Mouse (Mus musculus): ENCODE measurements around the gene Myo1b.

The Myo1b gene

DNA sequence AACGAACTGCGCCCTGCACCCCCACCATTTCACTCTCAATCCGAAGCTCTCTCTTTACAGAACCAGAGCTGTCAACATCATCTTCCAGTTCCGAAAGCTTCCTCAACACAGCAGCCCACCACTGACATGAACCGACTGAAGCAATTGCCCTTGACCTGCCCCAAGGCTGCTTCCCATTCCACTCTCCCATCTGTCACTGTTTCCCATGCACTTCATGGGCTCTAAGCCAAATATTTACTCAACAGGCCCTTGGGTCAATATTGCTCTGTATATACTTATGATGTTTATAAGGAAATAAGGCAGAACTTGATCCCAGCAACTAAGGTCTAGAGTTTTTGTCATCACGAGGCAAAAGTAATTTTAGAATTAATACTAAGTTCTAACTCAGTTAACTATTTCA, 133.8 kb downstream of the Myo1b start:
- no peak for DNase-seq

DNA sequence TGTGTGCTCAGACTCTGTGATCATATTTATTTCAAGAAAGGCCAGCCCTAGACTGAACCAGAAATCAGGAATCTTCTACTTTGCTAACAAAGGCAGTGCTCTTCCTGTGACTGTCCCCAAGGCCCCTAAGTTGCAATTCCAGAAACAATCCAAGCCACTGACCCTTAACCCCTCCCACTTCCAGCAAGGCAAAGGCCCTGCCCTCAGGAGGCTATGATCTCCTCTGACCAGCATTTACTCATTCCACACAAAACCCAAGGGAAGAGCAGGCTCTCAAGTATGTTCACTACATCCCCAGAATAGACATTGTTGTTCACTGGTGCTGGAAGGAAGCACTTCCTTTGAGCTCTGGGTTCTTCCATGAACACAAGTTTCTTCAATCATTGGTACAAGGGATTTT, 135.5 kb downstream of the Myo1b start:
- peak; percentile 98 for DNase-seq

GRCm38 (mm10) chr1:51778241-51778640, 137.6 kb downstream of the Myo1b start:
- peak; percentile 92 for DNase-seq

GRCm38 (mm10) chr1:51770504-51770871, 145.4 kb downstream of the Myo1b start:
- peak; percentile 39 for DNase-seq

DNA sequence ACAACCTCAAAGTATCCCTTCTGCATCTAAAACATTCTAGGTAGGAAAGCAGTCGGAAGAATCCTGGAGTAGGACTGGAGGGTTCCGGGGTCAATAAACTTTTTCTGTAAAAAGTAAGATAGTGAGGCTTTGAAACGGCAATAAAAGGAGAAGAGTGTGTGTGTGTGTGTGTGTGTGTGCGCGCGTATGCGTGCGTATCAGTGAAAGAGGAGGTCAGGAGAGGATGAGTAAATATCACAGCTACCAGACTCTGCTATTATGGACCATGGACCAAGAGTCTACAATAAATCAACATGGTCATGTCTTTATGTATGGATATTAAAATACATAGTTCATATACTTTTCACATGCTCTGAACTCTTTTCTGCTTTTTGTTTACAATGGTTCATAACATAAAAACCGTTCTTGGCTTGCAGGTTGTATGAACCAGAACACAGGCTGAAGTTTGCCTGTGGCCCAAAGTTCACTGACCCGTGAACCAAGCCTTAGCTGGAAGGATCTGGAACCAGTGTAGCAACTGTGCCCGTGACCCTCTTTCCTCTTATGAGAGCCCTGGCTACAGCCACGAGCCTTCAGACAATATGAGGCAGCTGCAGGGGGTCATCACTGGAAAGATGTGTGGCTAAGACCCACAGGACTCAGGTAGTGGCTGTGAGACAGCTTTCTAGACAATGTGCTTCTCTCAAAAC, 145.9 kb downstream of the Myo1b start:
- peak; percentile 65 for DNase-seq

DNA sequence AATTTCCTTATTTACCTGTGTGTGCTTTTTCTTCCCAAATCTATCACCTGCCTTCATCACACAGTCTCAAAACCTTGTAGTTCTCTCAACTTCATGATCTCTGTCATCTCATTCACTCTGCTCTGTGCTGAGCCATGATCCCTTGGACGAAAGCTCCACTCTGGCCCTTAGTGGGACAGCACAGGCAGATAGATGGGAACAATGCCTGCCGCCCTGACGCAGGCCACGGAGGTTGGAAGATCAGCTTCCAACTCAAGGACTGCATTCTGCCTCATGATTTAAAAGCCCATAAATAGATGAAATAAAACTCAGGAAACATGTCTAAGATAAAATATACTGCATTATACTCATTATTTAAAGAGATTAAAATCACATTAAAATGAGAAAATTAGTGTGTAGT, 149.6 kb downstream of the Myo1b start:
- peak; percentile 45 for DNase-seq

- peak; percentile 24 for DNase-seq
Measured at GRCm38 (mm10) chr1:51765156-51765555, 150.7 kb downstream of the Myo1b start.

DNA sequence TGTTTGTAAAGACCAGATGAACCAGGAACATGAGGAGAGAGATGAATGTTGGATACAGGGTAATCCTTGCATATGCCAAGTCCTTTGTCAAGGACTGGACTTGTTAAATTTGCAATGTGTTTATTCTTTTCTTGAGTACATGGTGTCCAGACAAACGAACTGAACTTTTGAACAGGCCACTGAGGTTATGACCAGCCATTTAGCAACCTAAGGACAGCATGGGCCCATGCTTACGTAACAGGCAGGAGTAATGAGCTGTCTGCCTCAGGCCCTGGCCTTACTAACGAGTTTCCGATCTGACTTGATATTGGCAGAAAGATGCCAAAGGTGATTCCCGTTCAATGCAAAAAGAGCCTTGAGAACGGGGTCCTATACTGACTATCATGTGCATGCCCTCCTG, 156.2 kb downstream of the Myo1b start:
- DNase-seq, result peak; percentile 57

DNA sequence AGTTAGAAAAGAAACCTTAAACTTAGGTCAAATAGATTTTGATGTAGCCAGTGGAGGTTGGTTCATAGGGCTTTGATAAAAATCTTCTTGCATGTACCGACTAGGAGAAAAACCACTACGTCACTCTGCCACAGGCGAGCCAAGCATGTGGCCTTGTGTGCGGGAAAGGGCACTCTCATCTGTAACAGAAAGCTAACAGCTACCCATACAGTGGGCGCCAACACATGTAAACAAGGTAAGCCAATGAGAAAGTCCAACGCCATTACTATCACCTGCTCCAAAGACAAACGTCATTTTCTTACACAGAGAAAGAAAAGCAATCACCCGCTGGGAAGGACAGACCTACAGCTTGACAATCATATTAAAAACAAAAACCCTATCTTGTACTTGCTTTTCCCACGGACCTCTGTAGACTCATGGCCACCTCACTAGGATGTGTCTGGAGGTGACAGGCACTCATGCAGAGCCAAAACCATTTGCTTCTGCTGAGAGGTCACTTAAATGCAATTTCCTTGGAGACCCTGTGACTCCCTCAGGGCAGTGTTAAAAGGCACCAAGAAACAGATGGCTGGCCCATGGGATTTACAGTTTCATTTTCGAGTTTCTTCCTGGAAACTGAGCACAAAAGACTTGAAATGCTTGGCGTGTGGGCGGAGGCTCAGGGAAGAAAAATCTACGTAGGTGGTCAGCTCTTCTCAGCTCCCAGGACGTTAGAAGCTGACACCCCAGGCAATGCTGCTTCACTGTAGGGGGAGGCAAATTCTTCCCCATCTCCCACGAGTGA, 157.4 kb downstream of the Myo1b start:
- peak; percentile 94 for DNase-seq

GRCm38 (mm10) chr1:51753621-51754020, 162.2 kb downstream of the Myo1b start:
- DNase-seq, result peak; percentile 72

DNA sequence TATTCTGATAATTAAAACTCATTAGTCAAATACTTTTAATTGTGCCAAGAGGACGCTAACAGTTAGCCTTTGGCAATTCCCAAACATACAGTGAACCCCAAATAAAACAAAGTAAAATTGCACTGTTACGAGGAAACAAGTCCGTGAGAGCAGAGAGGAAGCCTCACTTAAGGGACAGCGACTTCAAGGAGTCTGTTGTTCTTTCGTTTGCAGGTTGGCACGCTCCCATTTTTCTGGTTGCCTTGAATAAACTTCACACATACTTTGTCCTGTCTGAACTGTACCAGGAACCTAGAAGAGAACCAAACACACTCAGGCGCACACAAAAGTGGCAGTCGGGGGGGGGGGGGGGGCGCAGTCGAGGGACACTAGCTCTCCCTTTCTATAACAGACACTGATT, 164.9 kb downstream of the Myo1b start:
- peak; percentile 77 for DNase-seq

GRCm38 (mm10) chr1:51748306-51748705, 167.6 kb downstream of the Myo1b start:
- peak; percentile 84 for DNase-seq

DNA sequence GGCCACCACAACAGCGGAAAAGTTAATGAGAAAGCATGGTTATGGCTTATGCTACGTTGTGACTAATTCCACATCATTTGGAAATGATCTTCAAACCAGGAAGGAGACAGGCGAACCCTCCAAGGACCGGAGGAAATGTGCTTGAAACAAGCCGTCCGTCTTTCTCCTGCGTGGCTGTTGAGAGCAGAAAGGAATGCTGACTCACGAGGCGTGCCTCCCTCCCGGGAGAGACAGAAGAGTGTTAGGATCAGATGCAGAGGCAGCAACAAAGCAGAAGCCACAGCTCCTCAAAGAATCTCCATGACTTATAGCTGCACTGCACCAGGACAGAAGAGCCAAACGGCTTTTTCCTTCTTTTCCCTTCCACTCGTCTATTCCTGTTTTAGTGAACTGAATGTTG, 168.4 kb downstream of the Myo1b start:
- DNase-seq, result peak; percentile 96

- DNase-seq, result peak; percentile 63
Measured at GRCm38 (mm10) chr1:51746711-51747240, 169.1 kb downstream of the Myo1b start.

DNA sequence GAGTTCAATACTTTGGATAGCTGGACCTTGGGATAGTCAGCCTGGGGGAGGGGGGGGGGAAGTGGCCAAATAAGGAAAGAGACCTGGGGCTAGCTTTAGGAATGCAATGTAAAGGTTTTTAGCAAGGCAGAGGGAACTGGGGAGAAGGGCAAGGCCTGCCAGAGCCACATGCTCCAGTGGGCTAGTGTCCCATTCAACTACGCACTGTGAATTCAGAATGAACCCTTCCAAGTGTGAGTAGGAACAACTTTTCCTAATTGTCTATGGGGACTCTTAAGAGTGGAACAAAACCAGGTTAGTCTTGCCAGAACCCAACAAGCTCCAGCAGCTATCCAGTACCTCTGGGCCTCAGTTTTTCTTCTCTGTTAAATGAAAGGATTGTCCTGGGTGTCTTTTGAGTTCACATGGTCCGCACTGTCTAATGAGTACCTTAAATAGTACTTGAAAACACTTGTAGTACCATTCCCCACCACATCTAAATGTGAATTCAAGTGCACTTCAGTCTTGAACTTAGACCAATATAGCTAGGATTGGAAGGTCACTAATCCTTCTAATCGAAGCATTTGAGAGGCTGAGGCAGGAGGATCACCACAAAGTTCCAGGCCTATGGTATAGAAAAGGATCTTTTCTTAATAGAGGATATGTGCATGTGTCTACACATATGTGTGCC, 172.0 kb downstream of the Myo1b start:
- DNase-seq, result peak; percentile 74

DNA sequence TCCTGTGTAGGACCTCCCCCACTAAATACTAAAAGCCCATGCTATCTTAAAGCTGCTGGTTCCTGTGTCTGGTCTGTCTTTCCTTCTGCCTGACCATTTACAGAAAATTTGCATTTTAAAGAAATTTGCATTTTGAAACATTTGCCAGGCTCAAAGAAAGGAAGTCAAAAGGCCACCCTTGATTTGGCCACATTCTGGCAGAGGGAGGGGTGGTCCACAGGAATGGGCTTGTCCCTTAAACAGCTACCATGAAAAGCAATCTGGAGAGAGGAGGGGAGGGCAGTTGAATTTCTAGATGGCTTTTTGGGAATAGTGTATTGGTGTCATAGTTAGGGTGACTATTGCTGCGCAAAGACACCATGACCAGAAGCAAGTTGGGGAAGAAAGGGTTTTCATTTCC, 173.3 kb downstream of the Myo1b start:
- peak; percentile 59 for DNase-seq

DNA sequence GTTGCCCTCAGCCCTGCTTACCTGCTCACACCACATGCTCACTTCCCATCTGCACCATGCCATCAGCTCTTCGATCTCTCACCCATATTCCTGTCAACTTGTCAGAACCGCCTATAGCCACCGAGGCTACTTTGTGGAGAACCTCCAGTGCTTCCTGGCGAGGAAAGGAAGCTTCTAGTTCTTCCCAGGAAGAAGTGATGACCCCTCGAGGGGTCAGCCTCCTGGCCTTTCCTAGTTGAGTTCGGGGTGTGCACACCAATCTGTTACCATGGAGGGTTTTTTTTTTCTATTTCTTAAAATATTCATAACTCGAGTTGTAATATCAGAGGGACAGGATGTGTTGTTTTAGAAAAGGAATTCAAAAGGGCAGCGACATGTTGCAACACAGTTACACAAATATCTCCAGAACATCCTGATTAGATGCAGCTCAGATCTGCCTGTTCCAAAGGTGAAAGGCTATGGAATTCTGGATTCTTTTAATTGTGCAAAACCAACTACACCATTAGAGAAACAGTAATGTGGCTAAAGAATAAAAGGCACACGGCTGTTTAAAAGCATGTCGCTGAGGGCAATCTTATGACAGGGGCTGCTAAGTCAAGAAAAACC, 175.1 kb downstream of the Myo1b start:
- peak; percentile 86 for DNase-seq

DNA sequence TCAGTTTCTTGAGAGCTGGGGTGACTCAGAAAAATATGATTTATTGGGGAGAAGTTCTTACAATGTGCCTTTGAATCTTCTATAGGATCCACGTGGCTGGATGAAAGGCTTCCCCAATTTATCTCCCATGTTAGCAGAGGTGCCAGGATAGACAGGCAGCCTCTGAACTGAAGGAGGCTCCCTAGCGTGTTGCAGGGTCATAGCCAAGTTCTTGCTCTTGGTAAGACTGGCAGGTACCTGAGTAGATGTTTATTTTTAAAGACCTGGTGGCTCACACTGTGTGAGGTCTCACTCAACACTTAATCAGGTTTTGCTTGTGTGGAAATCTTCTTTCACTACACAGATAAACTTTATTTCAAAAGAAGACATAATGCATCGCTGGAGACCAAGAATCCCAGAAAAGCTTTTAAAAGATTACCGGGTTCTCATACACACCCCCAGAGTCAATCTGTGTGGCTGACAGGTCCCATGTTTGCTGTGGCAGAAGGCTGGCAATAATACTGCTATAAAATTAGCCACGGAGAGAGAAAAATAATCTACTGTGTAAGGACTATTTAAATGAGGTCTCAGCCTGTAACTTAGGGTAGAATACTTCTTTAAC, 176.5 kb downstream of the Myo1b start:
- DNase-seq, result peak; percentile 79

- DNase-seq, result peak; percentile 95
Measured at GRCm38 (mm10) chr1:51736822-51737221, 179.0 kb downstream of the Myo1b start.

DNA sequence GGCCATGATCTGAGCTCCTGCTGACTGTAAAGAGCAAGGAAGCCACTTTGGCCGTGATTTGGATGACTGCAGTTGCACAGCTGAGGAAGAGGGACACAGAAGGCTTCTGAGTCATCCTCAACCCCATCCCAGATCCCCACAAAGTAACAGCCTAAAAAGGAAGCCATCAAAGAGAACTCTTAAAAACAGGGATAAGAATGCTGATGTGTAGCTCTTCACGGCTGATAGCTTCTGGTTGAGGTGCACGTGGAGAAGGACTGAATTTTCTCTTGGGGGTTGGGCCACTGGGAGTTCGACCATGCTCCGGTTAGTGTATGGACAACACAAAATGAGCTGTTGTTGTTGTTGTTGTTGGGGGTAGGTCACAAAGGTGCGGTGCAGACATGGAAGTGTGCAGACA, 181.2 kb downstream of the Myo1b start:
- peak; percentile 67 for DNase-seq

- DNase-seq, result peak; percentile 52
Measured at GRCm38 (mm10) chr1:51729407-51729806, 186.5 kb downstream of the Myo1b start.

- peak; percentile 85 for DNase-seq
Measured at GRCm38 (mm10) chr1:51728816-51729215, 187.1 kb downstream of the Myo1b start.

Data from heart, adult 11 months (tissue).